Mouse (Mus musculus): ENCODE results near the gene Arfgef2.

- TF ChIP-seq HCFC1 (IDR thresholded peaks at IDR 0.05; ENCODE audit: borderline replicate concordance, insufficient read depth, low read length) = no peak
- TF ChIP-seq MAFK (IDR thresholded peaks at IDR 0.05; ENCODE audit: insufficient read depth, low read depth, low read length) = no peak
- no peak for TF ChIP-seq ZNF384 (IDR thresholded peaks at IDR 0.05; ENCODE audit: low read depth, low read length)
Measured at GRCm38 (mm10) chr2:166887816-166888215, 82.4 kb downstream of the Arfgef2 start.

Data from ES-E14 (cell line).